Mouse (Mus musculus) liver, embryonic 13.5 days (tissue): Measurements from ENCODE around the gene Gjc2. TPM values are rescaled to one million over a fixed set of nuclear protein-coding genes. Genes with fewer than 3 reads are reported as not detected.

Source experiments
- ATAC-seq: fragments of 200-750 bp; cut with Nextera tagmentation; 2 replicates; pipeline ENCODE4 v1.8.0; 2017; ENCODE audit warnings: low read depth, mild to moderate bottlenecking, moderate number of reproducible peaks, moderate library complexity
- DNase-seq: peaks from one replicate; pipeline ENCODE4 v3.0.0; 2022
- H3K27ac ChIP-seq: fragments of 300-500 bp; sonication (generic); 2 replicates; pipeline ENCODE4 v1.5.1; 2015; ENCODE audit warnings: moderate library complexity, mild to moderate bottlenecking, inconsistent platforms
- H3K27me3 ChIP-seq: fragments of 300-500 bp; sonication (generic); 2 replicates; pipeline ENCODE4 v1.6.1; 2015; ENCODE audit warnings: mild to moderate bottlenecking, inconsistent platforms
- H3K36me3 ChIP-seq: fragments of 300-500 bp; sonication (generic); 2 replicates; pipeline ENCODE4 v1.6.1; 2015; ENCODE audit warnings: mild to moderate bottlenecking, inconsistent platforms
- H3K4me1 ChIP-seq: fragments of 300-500 bp; sonication (generic); replicated peaks from 2 replicates; pipeline ENCODE4 v1.6.1; 2015; ENCODE audit warnings: inconsistent platforms
- H3K4me2 ChIP-seq: fragments of 300-500 bp; sonication (generic); 2 replicates; pipeline ENCODE4 v1.6.1; 2015; ENCODE audit warnings: inconsistent platforms, mild to moderate bottlenecking, moderate library complexity
- H3K4me3 ChIP-seq: fragments of 300-500 bp; sonication (generic); replicated peaks from 2 replicates; pipeline ENCODE4 v1.5.1; 2015; ENCODE audit warnings: mild to moderate bottlenecking, inconsistent platforms
- H3K9ac ChIP-seq: fragments of 300-500 bp; sonication (generic); 2 replicates; pipeline ENCODE4 v1.6.1; 2015; ENCODE audit warnings: mild to moderate bottlenecking, inconsistent platforms
- H3K9me3 ChIP-seq: fragments of 300-500 bp; sonication (generic); replicated peaks from 2 replicates; pipeline ENCODE4 v1.6.1; 2016; ENCODE audit warnings: inconsistent platforms
- WGBS: fragments of 180-500 bp; shearing (Covaris S2); methylation state at CpG from one replicate; pipeline ENCODE4 v1.1.7; 2015; ENCODE audit not compliant: insufficient replicate concordance; 5-methylcytosine and 5-hydroxymethylcytosine counted together
- polyA plus RNA-seq: library from polyadenylated mRNA; unstranded; fragments of >200 nt; fragmentation: Nextera tagmentation; extraction: Ambion mirVana; gene quantifications from 2 replicates; pipeline ENCODE4 v1.2.1, GENCODE M21; 2015

Gene Gjc2
- polyA plus RNA-seq, 1 experiment from 2014 or later = 0.07 TPM

DNA sequence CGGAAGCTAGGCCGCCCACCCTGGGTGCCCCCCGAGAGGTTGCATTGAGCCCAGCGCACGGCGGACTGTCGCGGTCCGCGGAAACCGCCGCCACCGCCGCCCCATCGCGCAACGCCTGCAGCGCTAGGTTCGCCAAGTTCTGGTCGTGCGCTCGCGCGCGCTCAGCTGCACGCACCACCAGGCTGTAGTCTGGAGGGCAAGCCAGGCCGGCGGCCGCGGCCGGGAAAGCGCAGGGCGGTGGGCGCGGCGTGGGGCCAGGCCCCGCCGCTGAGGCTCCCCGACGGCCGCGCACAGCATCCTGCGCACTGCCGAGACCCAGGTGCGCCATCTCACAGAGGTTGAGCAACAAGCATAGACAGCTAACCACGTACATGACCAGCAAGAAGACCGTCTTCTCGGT lies 6.5 kb downstream of the Gjc2 start:
- peaks cover 90% of the 10 kb centered on the region for H3K27me3 ChIP-seq

DNA sequence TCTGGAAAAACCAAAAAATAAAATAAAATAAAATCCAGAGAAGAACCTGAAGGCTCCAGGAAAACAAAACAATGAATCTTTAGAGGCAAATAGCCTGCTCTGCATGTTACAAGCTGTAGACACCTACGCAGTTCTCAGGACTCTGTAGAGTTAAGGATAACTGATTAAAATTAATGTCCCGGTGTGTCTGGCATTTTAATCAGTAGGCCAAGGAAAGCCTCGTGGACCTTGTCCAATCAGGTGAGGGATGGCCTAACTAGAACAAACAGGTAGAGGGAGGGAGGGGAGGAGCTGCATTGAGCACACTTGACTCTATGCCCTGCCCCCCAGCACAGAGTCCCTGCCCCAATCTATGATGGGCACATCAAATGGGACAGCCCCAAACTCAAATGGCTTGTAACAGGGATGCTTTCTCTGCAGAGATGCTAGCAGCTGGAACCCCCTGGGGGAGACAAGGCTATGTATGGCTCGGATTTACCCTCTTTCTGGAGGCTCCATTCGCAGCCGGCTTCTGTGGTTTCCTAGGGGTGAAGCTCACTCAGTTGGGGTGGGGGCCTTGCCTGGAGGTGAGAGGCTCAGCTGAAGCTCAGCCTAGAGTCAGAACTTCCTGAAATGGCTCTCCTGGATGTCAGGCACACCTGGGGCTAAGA lies 8.7 kb downstream of the Gjc2 start:
- H3K27me3 ChIP-seq = peaks cover 81% of the 10 kb centered on the region
- no peak overlapping the region for H3K27ac ChIP-seq
- H3K9ac ChIP-seq = no peak overlapping the region
- H3K9me3 ChIP-seq = no peaks in the 10 kb centered on the region
- DNase-seq = no peak
- no peak overlapping the region for H3K4me3 ChIP-seq
- H3K36me3 ChIP-seq = no peaks in the 10 kb centered on the region
- H3K4me1 ChIP-seq = peaks cover 7% of the 10 kb centered on the region; the same call in 1 of the 2 replicates
- no peak for ATAC-seq
- 49% methylated on average over 6 of the region's 6 CpGs for WGBS
- H3K4me2 ChIP-seq = no peak overlapping the region

More for the DNA sequence above, 6.5 kb downstream of the Gjc2 start:
- H3K4me1 ChIP-seq = peaks cover 13% of the 10 kb centered on the region; the same call in 1 of the 2 replicates
- H3K4me2 ChIP-seq = no peak overlapping the region
- WGBS = 6% methylated on average over 48 of the region's 48 CpGs
- no peaks in the 10 kb centered on the region for H3K9me3 ChIP-seq
- no peak for ATAC-seq
- H3K9ac ChIP-seq = no peak overlapping the region
- no peak overlapping the region for H3K27ac ChIP-seq
- DNase-seq = no peak
- H3K4me3 ChIP-seq = 0 out of 2 replicates have a peak overlapping the region, but pooled peaks have one; percentile 1
- H3K36me3 ChIP-seq = no peaks in the 10 kb centered on the region

DNA sequence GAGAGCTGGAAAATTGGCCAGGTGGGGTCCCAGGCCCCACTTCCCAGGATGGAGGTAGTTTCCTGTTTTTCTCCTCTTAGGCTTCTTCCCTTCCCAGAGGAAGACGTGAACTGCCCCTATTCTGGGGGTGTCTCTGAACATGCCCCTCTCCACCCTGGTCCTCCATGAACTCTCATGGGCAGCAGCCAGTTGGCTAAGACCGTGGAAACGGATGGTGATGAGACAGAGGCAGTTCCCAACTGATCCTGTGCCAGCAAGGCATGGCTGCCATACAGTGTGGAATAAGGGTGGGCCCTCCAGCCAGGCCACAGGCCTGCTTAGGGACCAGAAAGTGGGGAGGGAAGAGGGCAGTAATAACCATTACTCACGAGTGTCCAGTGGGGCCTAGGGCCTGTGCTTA lies 12.5 kb downstream of the Gjc2 start:
- Histone ChIP-seq H3K4me2 (no peak overlapping the region), H3K9me3 (no peaks in the 10 kb centered on the region), H3K36me3 (no peaks in the 10 kb centered on the region), H3K9ac (0 out of 2 replicates have a peak overlapping the region, but pooled peaks have one; percentile 11), H3K27ac (no peak overlapping the region), H3K27me3 (peaks cover 44% of the 10 kb centered on the region), H3K4me1 (peaks cover 24% of the 10 kb centered on the region), H3K4me3 (no peak overlapping the region)
- no peak for DNase-seq
- WGBS = 68% methylated on average over 4 of the region's 4 CpGs
- no peak for ATAC-seq

DNA sequence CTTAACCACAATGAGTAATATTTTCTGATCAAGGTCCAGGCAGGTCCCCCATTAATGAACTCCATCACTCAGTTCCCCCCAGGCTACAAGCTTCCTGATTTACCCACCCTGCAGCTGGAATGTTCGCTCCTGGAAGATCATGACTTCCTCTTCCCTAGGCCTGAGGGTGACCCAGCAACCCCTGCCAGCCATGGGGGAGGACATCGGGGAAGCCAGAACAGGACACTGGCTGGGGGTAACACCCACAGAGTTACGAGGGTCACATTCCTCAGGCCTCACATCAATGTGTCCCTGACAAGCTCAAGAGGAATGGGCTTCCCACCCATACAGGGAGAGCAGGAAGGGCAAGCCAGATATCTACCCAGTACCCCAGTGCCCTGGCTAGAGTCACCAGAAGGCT lies 13.2 kb downstream of the Gjc2 start:
- Histone ChIP-seq H3K27ac (no peak overlapping the region; the same call in none of the 2 replicates), H3K27me3 (peaks cover 36% of the 10 kb centered on the region), H3K36me3 (no peaks in the 10 kb centered on the region), H3K4me1 (peaks cover 31% of the 10 kb centered on the region), H3K4me3 (no peak overlapping the region), H3K4me2 (no peak overlapping the region), H3K9ac (no peak overlapping the region), H3K9me3 (no peaks in the 10 kb centered on the region)
- no peak for DNase-seq
- WGBS = 71% methylated on average over 3 of the region's 3 CpGs
- no peak for ATAC-seq

DNA sequence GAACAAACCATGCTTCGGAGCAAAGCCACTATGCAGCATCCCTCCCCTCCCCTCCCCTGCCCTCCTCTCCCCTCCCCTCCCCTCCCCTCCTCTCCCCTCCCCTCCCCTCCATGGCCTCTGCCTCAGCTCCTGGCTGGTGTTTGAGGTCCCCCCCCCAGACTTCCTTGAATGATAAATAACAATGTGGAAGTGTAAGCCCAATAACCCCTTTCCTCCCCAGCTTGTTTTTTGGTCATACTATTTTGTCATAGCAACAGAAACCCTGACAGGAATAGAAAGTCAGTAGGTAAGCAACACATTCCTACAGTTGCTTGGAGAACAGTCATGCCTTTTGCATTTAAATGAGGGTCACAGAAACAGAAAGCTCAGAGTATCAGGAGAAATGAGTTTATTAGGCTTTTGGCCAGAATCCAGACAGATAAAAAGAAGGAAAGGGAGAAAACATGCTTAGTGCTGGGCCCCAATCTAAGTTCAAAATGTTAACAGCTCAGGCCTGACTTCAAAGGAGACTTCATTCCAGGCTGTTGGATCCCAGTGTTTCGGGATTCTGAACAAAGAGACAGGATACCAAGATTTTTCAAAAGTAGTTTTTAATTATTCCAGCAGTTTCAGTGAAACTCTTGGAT lies 17.3 kb downstream of the Gjc2 start:
- Histone ChIP-seq H3K4me3 (no peak overlapping the region), H3K36me3 (peaks cover 12% of the 10 kb centered on the region), H3K9me3 (no peaks in the 10 kb centered on the region), H3K4me2 (no peak overlapping the region), H3K9ac (peak overlapping the region; percentile 44), H3K4me1 (peaks cover 62% of the 10 kb centered on the region), H3K27me3 (peaks cover 5% of the 10 kb centered on the region; the same call in 1 of the 2 replicates), H3K27ac (peak overlapping the region; percentile 100)
- WGBS = 36% methylated on average over 2 of the region's 2 CpGs
- ATAC-seq = no peak
- DNase-seq = no peak

DNA sequence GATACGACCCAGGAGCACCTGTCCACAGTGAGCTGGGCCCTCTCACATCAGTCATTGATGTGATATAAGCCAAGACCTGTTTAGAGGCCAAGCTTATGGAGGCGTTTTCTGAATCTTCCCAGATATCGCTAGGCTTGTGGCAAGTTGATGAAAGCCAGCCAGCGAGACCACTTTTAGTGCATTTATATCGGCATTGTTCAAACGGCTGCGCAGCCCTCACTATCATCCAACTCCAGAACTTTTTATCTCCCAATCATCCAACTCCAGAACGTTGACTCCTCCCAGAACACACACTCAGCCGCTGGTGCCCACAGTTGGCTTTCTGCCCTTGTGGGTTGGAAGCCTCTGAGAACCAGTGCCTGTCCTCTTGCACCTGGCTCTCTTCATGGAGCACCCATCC lies 18.6 kb downstream of the Gjc2 start:
- peak overlapping the region; percentile 79 for H3K4me3 ChIP-seq
- H3K36me3 ChIP-seq = peaks cover 25% of the 10 kb centered on the region
- H3K4me2 ChIP-seq = peak overlapping the region; percentile 94
- no peaks in the 10 kb centered on the region for H3K27me3 ChIP-seq
- no peaks in the 10 kb centered on the region for H3K9me3 ChIP-seq
- H3K4me1 ChIP-seq = peaks cover 66% of the 10 kb centered on the region
- DNase-seq = peak; percentile 86
- peak overlapping the region; percentile 92 for H3K9ac ChIP-seq
- ATAC-seq = peak; percentile 78
- peak overlapping the region; percentile 100 for H3K27ac ChIP-seq
- 14% methylated on average over 9 of the region's 9 CpGs for WGBS

GRCm38 (mm10) chr11:59163255-59164236 lies 19.5 kb downstream of the Gjc2 start, which contains the start of gene Iba57:
TSS of gene Iba57 (minus strand) at chr11:59163739.
- WGBS = under 1% methylated on average over 68 of the region's 68 CpGs
- H3K4me1 ChIP-seq = peaks cover 66% of the 10 kb centered on the region
- H3K9me3 ChIP-seq = no peaks in the 10 kb centered on the region
- H3K4me3 ChIP-seq = peak within 1 kb of the TSS; percentile 79
- H3K36me3 ChIP-seq = peaks cover 34% of the 10 kb centered on the region
- H3K27me3 ChIP-seq = no peaks in the 10 kb centered on the region
- ATAC-seq (peak; percentile 90), DNase-seq (peak; percentile 98)
- peak within 1 kb of the TSS; percentile 92 for H3K9ac ChIP-seq
- H3K4me2 ChIP-seq = peak within 1 kb of the TSS; percentile 94
- peak within 1 kb of the TSS; percentile 100 for H3K27ac ChIP-seq

GRCm38 (mm10) chr11:59162443-59163254 lies 20.4 kb downstream of the Gjc2 start:
- 0 out of 2 replicates have a peak, but pooled peaks have one; percentile 0 for ATAC-seq
- DNase-seq = no peak
- Histone ChIP-seq H3K36me3 (peaks cover 43% of the 10 kb centered on the region), H3K4me3 (peak overlapping the region; percentile 79), H3K4me1 (peaks cover 60% of the 10 kb centered on the region), H3K27me3 (no peaks in the 10 kb centered on the region), H3K9ac (peak overlapping the region; percentile 81), H3K9me3 (no peaks in the 10 kb centered on the region), H3K27ac (peak overlapping the region; percentile 100), H3K4me2 (peak overlapping the region; percentile 94)
- WGBS = 45% methylated on average over 9 of the region's 9 CpGs

- Histone ChIP-seq H3K36me3 (peaks cover 55% of the 10 kb centered on the region), H3K27me3 (no peaks in the 10 kb centered on the region), H3K9ac (peak overlapping the region; percentile 81; the same call in 1 of the 2 replicates), H3K4me1 (peaks cover 51% of the 10 kb centered on the region), H3K4me3 (peak overlapping the region; percentile 79; the same call in 1 of the 2 replicates), H3K27ac (peak overlapping the region; percentile 100), H3K9me3 (no peaks in the 10 kb centered on the region), H3K4me2 (peak overlapping the region; percentile 94)
- ATAC-seq = no peak
- 81% methylated on average over 5 of the region's 5 CpGs for WGBS
- DNase-seq = no peak
Observed at GRCm38 (mm10) chr11:59161398-59161797, 21.6 kb downstream of the Gjc2 start.

DNA sequence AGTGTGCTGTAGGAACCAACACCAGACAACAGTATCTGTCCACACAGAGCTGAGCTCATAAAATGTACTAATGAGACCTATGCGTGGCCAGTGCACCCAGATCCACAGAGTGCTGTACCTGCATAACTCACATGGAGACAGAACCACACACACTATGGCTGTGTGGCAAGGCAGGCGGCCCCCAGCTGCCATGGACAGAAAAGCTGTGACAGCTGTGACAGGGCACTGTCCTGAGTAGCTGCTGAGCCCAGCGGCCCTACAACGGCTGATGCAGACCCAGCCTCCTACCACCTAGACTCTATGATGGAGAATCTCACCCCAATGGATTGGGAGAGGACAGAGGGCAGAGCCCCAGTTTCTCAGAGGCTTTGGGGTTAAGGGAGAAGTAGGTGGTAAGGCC lies 23.5 kb downstream of the Gjc2 start:
- Histone ChIP-seq H3K9ac (no peak overlapping the region), H3K9me3 (no peaks in the 10 kb centered on the region), H3K4me2 (no peak overlapping the region), H3K27me3 (no peaks in the 10 kb centered on the region), H3K27ac (no peak overlapping the region; the same call in 1 of the 2 replicates), H3K4me1 (peaks cover 40% of the 10 kb centered on the region), H3K36me3 (peaks cover 67% of the 10 kb centered on the region), H3K4me3 (no peak overlapping the region)
- DNase-seq (no peak), ATAC-seq (no peak)
- WGBS = 93% methylated on average over 4 of the region's 4 CpGs
